Mouse (Mus musculus) brain, embryonic 14.5 days (tissue): ENCODE results near the gene Auts2.

ENCODE experiments used
- CTCF ChIP-seq: fragments of 200-500 bp; IDR thresholded peaks from 2 replicates; pipeline ENCODE4 v1.5.1; 2012; ENCODE audit warnings: inconsistent platforms, mild to moderate bottlenecking, moderate library complexity, borderline replicate concordance; ENCODE audit not compliant: insufficient read depth, insufficient read length; ENCODE audit errors: extremely low read depth
- POLR2A ChIP-seq: fragments of 200-500 bp; IDR thresholded peaks from 2 replicates; pipeline ENCODE4 v1.6.1; 2012; ENCODE audit warnings: mild to moderate bottlenecking, inconsistent platforms, borderline replicate concordance; ENCODE audit not compliant: poor library complexity, insufficient read depth, insufficient read length, severe bottlenecking; ENCODE audit errors: extremely low read depth

GRCm38 (mm10) chr5:132033491-132034350 is 509.4 kb downstream of the Auts2 start:
- TF ChIP-seq POLR2A (no peak), CTCF (no peak)
